Mouse (Mus musculus): ENCODE measurements around the gene Thsd4.

Gene Thsd4

DNA sequence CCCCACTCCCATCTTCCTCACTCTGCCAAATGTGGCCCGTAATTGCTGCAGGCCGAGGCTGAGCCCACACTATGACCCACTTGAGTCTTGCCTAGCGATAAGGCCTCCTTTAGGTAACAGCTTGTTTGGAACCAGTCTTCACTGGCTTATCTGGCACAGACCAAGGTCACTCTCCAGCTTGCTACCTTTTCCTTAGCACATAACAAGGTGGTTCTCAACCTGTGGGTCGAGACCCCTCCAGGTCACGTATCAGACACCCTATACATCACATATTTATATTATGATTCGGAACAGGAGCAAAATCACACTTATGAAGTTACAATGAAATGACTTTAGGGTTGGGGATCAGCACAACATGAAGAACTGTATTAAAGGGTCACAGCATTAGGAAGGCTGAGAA, 495.9 kb downstream of the Thsd4 start:
- in situ Hi-C loops (cut with MboI; ENCODE audit: unreplicated experiment in 2 of 2): no loop called here

DNA sequence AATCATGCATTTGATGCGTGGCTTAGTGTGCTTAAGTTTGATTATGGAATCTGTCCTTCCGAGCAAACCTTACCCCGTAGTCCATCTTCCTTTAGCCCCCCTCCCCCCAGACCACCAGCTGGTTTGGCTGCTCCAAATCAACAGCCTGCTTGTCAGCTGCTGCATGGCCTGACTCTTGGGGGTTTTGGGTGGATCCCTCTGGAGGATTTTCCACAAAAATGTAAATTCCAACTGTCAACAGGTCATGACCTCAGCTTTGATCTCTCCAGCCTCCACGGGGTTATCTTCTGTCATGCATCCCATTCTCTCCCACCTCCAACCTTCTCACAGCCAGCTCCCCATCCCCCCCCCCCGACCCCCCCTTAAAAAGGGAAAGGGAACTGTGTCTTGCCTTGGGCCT, 496.9 kb downstream of the Thsd4 start:
- in situ Hi-C loops (cut with MboI; ENCODE audit: unreplicated experiment in 2 of 2): no loop called here

- in situ Hi-C loops (cut with MboI; ENCODE audit: unreplicated experiment in 2 of 2): no loop called here
Measured at GRCm38 (mm10) chr9:60024545-60024944, 497.3 kb downstream of the Thsd4 start.

GRCm38 (mm10) chr9:60022331-60022730, 499.5 kb downstream of the Thsd4 start:
- in situ Hi-C loops (cut with MboI; ENCODE audit: unreplicated experiment in 2 of 2): no loop called here

GRCm38 (mm10) chr9:60020444-60020843, 501.4 kb downstream of the Thsd4 start:
- in situ Hi-C loops (cut with MboI; ENCODE audit: unreplicated experiment in 2 of 2): no loop called here

GRCm38 (mm10) chr9:60010285-60010684, 511.6 kb downstream of the Thsd4 start:
- in situ Hi-C loops (cut with MboI; ENCODE audit: unreplicated experiment in 2 of 2): no loop called here

DNA sequence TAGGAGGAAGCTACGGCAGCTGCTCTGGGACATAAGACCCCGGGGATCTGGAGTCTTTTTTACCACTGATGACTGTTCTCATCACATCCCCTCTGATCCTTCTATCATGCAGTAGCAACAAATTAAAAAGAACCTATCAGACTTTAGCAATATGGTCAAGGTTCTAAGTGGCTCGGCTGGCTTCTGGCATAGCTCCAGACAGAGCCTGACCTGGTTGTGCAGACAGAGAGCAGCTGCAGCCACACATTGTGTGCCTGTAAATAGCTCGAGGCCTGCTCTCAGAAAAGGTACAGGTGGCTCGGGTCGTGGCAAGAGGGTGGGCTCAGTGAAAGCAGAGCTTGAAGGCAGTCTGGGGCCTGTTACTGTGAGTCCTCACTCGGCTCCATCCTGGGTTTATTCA, 512.9 kb downstream of the Thsd4 start:
- in situ Hi-C loops (cut with MboI; ENCODE audit: unreplicated experiment in 2 of 2): no loop called here

GRCm38 (mm10) chr9:60002323-60002722, 519.5 kb downstream of the Thsd4 start:
- in situ Hi-C loops (cut with MboI; ENCODE audit: unreplicated experiment in 2 of 2): no loop called here

- in situ Hi-C loops (cut with MboI; ENCODE audit: unreplicated experiment in 2 of 2): no loop called here
Measured at GRCm38 (mm10) chr9:60001444-60001843, 520.4 kb downstream of the Thsd4 start.

- in situ Hi-C loops (cut with MboI; ENCODE audit: unreplicated experiment in 2 of 2): loop anchor here (25.0 kb wide), 2 partner anchors 1085 to 1435 kb away; partner anchors contain the start of gene Cd276 (in 1 of the 2)
Measured at GRCm38 (mm10) chr9:59997725-59998124, 524.1 kb downstream of the Thsd4 start.

GRCm38 (mm10) chr9:59991407-59991806, 530.4 kb downstream of the Thsd4 start:
- in situ Hi-C loops (cut with MboI; ENCODE audit: unreplicated experiment in 2 of 2): loop anchor here (25.0 kb wide), 2 partner anchors 1079 to 1429 kb away; partner anchors contain the start of gene Cd276 (in 1 of the 2)

DNA sequence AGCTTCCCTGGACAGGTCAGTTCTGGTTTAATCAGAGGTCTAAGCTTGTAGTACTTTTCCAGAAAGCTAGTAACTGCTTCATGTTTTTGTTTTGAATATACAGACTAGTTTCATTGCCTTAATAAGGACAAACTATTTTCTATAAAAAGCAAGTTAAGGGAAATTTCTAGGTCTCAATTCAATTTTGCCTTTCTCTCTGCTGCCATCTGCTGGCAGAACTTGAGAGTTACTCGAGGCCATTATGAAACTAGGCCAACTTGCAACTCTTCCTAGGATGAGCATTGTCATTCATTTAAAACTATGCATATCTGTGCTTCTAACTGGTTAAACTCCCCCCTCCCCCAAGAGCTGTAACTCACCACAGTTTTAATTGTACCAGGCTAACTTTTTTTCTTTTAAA, 532.0 kb downstream of the Thsd4 start:
- in situ Hi-C loops (cut with MboI; ENCODE audit: unreplicated experiment in 2 of 2): loop anchor here (25.0 kb wide), 2 partner anchors 1078 to 1428 kb away; partner anchors contain the start of gene Cd276 (in 1 of the 2)

DNA sequence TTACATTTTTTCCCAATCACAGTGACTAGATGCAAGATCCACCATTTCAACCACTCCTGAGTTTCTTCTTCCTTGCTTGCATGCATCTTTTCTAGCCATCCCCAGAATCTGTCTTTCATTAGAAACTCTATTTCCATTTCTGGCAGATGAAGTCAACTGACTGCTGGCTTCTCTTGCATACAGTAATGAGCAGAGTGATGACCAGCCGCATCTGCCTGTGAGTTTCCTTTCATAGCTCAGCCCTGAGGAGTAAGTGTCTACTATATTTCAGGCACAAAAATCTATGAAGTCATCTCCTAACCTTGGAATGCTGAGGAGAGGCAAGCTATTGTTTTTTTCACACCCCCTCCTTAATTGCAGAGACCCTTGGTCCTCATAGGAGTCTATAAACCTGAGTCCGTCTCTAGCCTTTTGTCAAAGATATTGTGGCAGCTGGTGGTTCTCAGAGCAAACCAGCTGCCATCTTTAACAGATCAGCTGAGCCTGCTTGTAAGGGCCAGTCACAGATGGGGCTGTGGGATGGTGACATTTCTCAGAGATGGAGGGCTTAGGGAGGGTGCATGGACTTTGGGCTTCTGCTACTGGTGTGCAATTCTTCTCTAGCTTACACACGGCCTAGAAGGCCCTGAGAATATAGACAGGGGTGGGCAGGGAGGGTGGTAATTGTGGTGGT, 535.8 kb downstream of the Thsd4 start:
- in situ Hi-C loops (cut with MboI; ENCODE audit: unreplicated experiment in 2 of 2): loop anchor here (25.0 kb wide), 2 partner anchors 1074 to 1424 kb away; partner anchors contain the start of gene Cd276 (in 1 of the 2)

GRCm38 (mm10) chr9:59981116-59981515, 540.7 kb downstream of the Thsd4 start:
- in situ Hi-C loops (cut with MboI; ENCODE audit: unreplicated experiment in 2 of 2): loop anchor here (25.0 kb wide), 2 partner anchors 1069 to 1419 kb away; partner anchors contain the start of gene Cd276 (in 1 of the 2)

- in situ Hi-C loops (cut with MboI; ENCODE audit: unreplicated experiment in 2 of 2): loop anchor here (25.0 kb wide), 4 partner anchors 384 to 1941 kb away; partner anchors contain the start of genes Celf6 (in 1 of the 2) and Rplp1 (in 1 of the 2)
Measured at GRCm38 (mm10) chr9:59971263-59971662, 550.6 kb downstream of the Thsd4 start.

- in situ Hi-C loops (cut with MboI; ENCODE audit: unreplicated experiment in 2 of 2): loop anchor here (5.0 to 25.0 kb wide), 5 partner anchors 247 to 1943 kb away; partner anchors contain the start of genes Celf6 (in 1 of the 2) and Rplp1 (in 1 of the 2)
Measured at GRCm38 (mm10) chr9:59969383-59969782, 552.5 kb downstream of the Thsd4 start.

GRCm38 (mm10) chr9:59965046-59965445, 556.8 kb downstream of the Thsd4 start:
- in situ Hi-C loops (cut with MboI; ENCODE audit: unreplicated experiment in 2 of 2): loop anchor here (5.0 to 25.0 kb wide), 5 partner anchors 243 to 1947 kb away; partner anchors contain the start of genes Celf6 (in 1 of the 2) and Rplp1 (in 1 of the 2)

DNA sequence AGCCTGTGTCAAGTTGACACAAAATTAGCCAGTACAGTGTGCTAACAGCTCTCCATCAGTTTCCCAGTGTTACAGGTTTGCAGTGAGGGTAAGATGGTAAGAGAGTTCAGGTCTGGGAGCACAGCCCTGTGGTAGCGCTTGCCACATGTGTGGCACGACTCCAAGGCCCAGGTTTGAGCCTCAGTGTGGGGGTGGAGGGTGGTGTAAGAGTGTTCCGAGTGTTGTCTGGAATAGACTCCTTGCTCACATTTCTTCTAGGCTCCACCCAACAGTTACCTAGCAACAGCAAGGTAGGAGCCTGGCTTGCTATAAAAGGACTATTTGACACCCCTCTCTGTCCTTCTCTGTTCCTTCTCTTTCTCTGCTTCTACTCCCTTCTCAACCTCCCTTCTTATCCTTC, 557.5 kb downstream of the Thsd4 start:
- in situ Hi-C loops (cut with MboI; ENCODE audit: unreplicated experiment in 2 of 2): loop anchor here (25.0 kb wide), 4 partner anchors 377 to 1948 kb away; partner anchors contain the start of genes Celf6 (in 1 of the 2) and Rplp1 (in 1 of the 2)

- in situ Hi-C loops (cut with MboI; ENCODE audit: unreplicated experiment in 2 of 2): loop anchor here (25.0 kb wide), 4 partner anchors 374 to 1951 kb away; partner anchors contain the start of genes Celf6 (in 1 of the 2) and Rplp1 (in 1 of the 2)
Measured at GRCm38 (mm10) chr9:59961201-59961955, 560.5 kb downstream of the Thsd4 start.

- in situ Hi-C loops (cut with MboI; ENCODE audit: unreplicated experiment in 2 of 2): loop anchor here (25.0 kb wide), 4 partner anchors 373 to 1952 kb away; partner anchors contain the start of genes Celf6 (in 1 of the 2) and Rplp1 (in 1 of the 2)
Measured at GRCm38 (mm10) chr9:59960559-59960958, 561.3 kb downstream of the Thsd4 start, which contains the start of gene Nr2e3. Nr2e3 (minus strand) TSS chr9:59960659.
